ENCODE assay signal across 20 mouse cellular contexts in genomic region chr11:106965881-106966280, GRCm38 (mm10). TPM values are rescaled to one million over a fixed set of nuclear protein-coding genes. Genes with fewer than 3 reads are reported as not detected.
DNase-seq lines count a peak whose midpoint lies in the region; ATAC-seq and TF ChIP-seq lines count a peak whose summit lies in the region.
"Had no signal": no experiment of that assay in that cellular context is flagged by ENCODE, and none has a peak within 500 bp of the region (broad histone marks: within the 10 kb centered on the region; RNA-seq: fewer than 3 reads in every experiment).

No protein-coding gene starts in this region.

- H3K9ac ChIP-seq in liver, adult 2 months (ENCODE audit: low read depth, low read length): no peak overlapping the region
- H3K9ac ChIP-seq in liver, embryonic 11.5 days (ENCODE audit: low read depth, low read length): no peak overlapping the region
- H3K9ac ChIP-seq: embryonic facial prominence, embryonic 12.5 days; forebrain, embryonic 15.5 days; heart, embryonic 12.5 days; hindbrain, embryonic 15.5 days had no signal

- H3K4me1 ChIP-seq in liver, adult 2 months (ENCODE audit: control insufficient read depth, insufficient read depth, low read length): 0 out of 2 replicates have a peak, but pooled peaks cover 5% of the 10 kb centered on the region
- H3K4me1 ChIP-seq in liver, embryonic 11.5 days (replicated peaks; ENCODE audit: control insufficient read depth, insufficient read depth, low read length): peaks cover 7% of the 10 kb centered on the region
- peaks cover 13% of the 10 kb centered on the region for H3K4me1 ChIP-seq in E14TG2a.4 (replicated peaks; ENCODE audit: low read depth, low read length)
- H3K4me1 ChIP-seq: forebrain, embryonic 15.5 days; hindbrain, embryonic 15.5 days had no signal

- intact Hi-C loops in gastrocnemius, adult 2 months (cut with DNase I): no loop called here

- TF ChIP-seq POLR2A in liver, adult 2 months (IDR thresholded peaks at IDR 0.05; ENCODE audit: extremely low read depth, insufficient read depth, low read length): no peak

- no peaks in the 10 kb centered on the region for H3K27me3 ChIP-seq in liver, adult 2 months (ENCODE audit: control insufficient read depth, insufficient read depth, low read length)
- H3K27me3 ChIP-seq in liver, embryonic 11.5 days (replicated peaks; ENCODE audit: control insufficient read depth, insufficient read depth, low read length): no peaks in the 10 kb centered on the region
- 0 out of 2 replicates have a peak, but pooled peaks cover under 1% of the 10 kb centered on the region for H3K27me3 ChIP-seq in E14TG2a.4 (ENCODE audit: insufficient read depth, low read length)
- H3K27me3 ChIP-seq: embryonic facial prominence, embryonic 12.5 days; forebrain, embryonic 15.5 days; heart, embryonic 12.5 days; hindbrain, embryonic 15.5 days had no signal

- H3K4me3 ChIP-seq in gastrocnemius, adult 2 months: no peak overlapping the region
- no peak overlapping the region for H3K4me3 ChIP-seq in liver, adult 2 months (ENCODE audit: insufficient read depth, low read depth, low read length)
- no peak overlapping the region for H3K4me3 ChIP-seq in liver, embryonic 11.5 days (ENCODE audit: low read depth, low read length)
- no peak overlapping the region for H3K4me3 ChIP-seq in E14TG2a.4 (replicated peaks; ENCODE audit: low read length)
- H3K4me3 ChIP-seq: embryonic facial prominence, embryonic 12.5 days; forebrain, embryonic 15.5 days; heart, embryonic 12.5 days; hindbrain, embryonic 15.5 days had no signal

- WGBS in liver, adult 2 months: 90% methylated on average over 4 of the region's 4 CpGs
- 90% methylated on average over 4 of the region's 4 CpGs for WGBS in liver, embryonic 11.5 days

- no peak overlapping the region for H3K4me2 ChIP-seq in liver, embryonic 11.5 days
- H3K4me2 ChIP-seq: embryonic facial prominence, embryonic 12.5 days; forebrain, embryonic 15.5 days; heart, embryonic 12.5 days; hindbrain, embryonic 15.5 days had no signal

- no peak for DNase-seq in gastrocnemius, adult 2 months
- no peak for DNase-seq in gastrocnemius, postnatal 10 days
- no peak for DNase-seq in liver, adult 2 months (ENCODE audit: extremely low read depth, low read depth, low spot score)
- DNase-seq in liver, embryonic 11.5 days (ENCODE audit: low spot score): no peak
- peak; percentile 53 for DNase-seq in R1 (ENCODE audit: low read depth, low spot score)
- no peak for DNase-seq in retina, embryonic 14.5 days (ENCODE audit: low spot score)
- DNase-seq in kidney, adult 8-10 months: no peak
- DNase-seq: adrenal gland, postnatal 14 days; cerebellum, adult 11-12 months; cerebellum, adult 9-10 months; cerebellum, postnatal 25 days; gastrocnemius, postnatal 14 days; heart, postnatal 36 days had no signal

- TF ChIP-seq CTCF in gastrocnemius, adult 2 months (IDR thresholded peaks at IDR 0.05): peak; percentile 12; the same call in 1 of the 2 replicates
- peak; percentile 42; the same call in 1 of the 2 replicates for TF ChIP-seq CTCF in liver, adult 2 months (IDR thresholded peaks at IDR 0.05; ENCODE audit: low read depth, low read length)
- TF ChIP-seq CTCF in E14TG2a.4 (conservative IDR thresholded peaks at IDR 0.05; ENCODE audit: low read length): peak; percentile 47

- no peaks in the 10 kb centered on the region for H3K79me2 ChIP-seq in liver, adult 2 months (ENCODE audit: control insufficient read depth, insufficient read depth, low read length)

- H3K27ac ChIP-seq in gastrocnemius, adult 2 months: no peak overlapping the region
- H3K27ac ChIP-seq in liver, adult 2 months (replicated peaks; ENCODE audit: insufficient read depth, low read depth, low read length): no peak overlapping the region
- H3K27ac ChIP-seq in liver, embryonic 11.5 days (ENCODE audit: low read depth, low read length): no peak overlapping the region
- H3K27ac ChIP-seq: embryonic facial prominence, embryonic 12.5 days; forebrain, embryonic 15.5 days; hindbrain, embryonic 15.5 days had no signal

- H3K9me3 ChIP-seq in liver, embryonic 11.5 days (ENCODE audit: control insufficient read depth, low read length): no peaks in the 10 kb centered on the region
- H3K9me3 ChIP-seq in E14TG2a.4 (ENCODE audit: low read length): peaks cover 3% of the 10 kb centered on the region
- H3K9me3 ChIP-seq: embryonic facial prominence, embryonic 12.5 days; forebrain, embryonic 15.5 days; heart, embryonic 12.5 days; hindbrain, embryonic 15.5 days had no signal

- no peaks in the 10 kb centered on the region for H3K36me3 ChIP-seq in liver, adult 2 months (ENCODE audit: control insufficient read depth, insufficient read depth, low read length)
- no peaks in the 10 kb centered on the region for H3K36me3 ChIP-seq in liver, embryonic 11.5 days (ENCODE audit: control insufficient read depth, insufficient read depth, low read length)
- no peaks in the 10 kb centered on the region for H3K36me3 ChIP-seq in E14TG2a.4 (ENCODE audit: insufficient read depth, low read length)
- H3K36me3 ChIP-seq: embryonic facial prominence, embryonic 12.5 days; forebrain, embryonic 15.5 days; heart, embryonic 12.5 days; hindbrain, embryonic 15.5 days had no signal

- no peak for ATAC-seq in liver, embryonic 11.5 days (replicated peaks; ENCODE audit: low FRiP score)
- ATAC-seq: activated CD4-positive, CD25-positive, alpha-beta regulatory T cell, adult 4 months; CD4-positive, CD25-positive, alpha-beta regulatory T cell, adult 4 months; forebrain, embryonic 15.5 days had no signal

RNA-seq across cellular contexts. Expression of gene Kpna2, which starts 33.5 kb away (rescaled TPM):
- total RNA-seq in gastrocnemius, adult 2 months (2021): 10 to 100 TPM; 13.2 to 16.2 TPM
- total RNA-seq in gastrocnemius, postnatal 10 days (2021): 10 to 100 TPM; 24.1 to 27.6 TPM
- total RNA-seq in liver, adult 2 months (2014; rRNA removed): 28.0 and 32.2 TPM in 2 replicates
- 17.0 and 20.9 TPM in 2 replicates for polyA plus RNA-seq in liver, adult 2 months (2012; rRNA removed)
- 448 and 517 TPM in 2 replicates for polyA plus RNA-seq in liver, embryonic 11.5 days (2014; fragmentation: Nextera tagmentation; extraction: Ambion mirVana)

RNA-seq across cellular contexts. Expression of gene Smurf2, which starts 45.4 kb away (rescaled TPM):
- 10 to 100 TPM; 26.5 to 32.2 TPM for total RNA-seq in gastrocnemius, adult 2 months (2021)
- 10 to 100 TPM; 22.3 to 26.6 TPM for total RNA-seq in gastrocnemius, postnatal 10 days (2021)
- 29.7 and 29.9 TPM in 2 replicates for total RNA-seq in liver, adult 2 months (2014; rRNA removed)
- 6.4 and 7.2 TPM in 2 replicates for polyA plus RNA-seq in liver, adult 2 months (2012; rRNA removed)
- 8.7 and 9.6 TPM in 2 replicates for polyA plus RNA-seq in liver, embryonic 11.5 days (2014; fragmentation: Nextera tagmentation; extraction: Ambion mirVana)

RNA-seq across cellular contexts. Expression of gene 1810010H24Rik, which starts 59.6 kb away (rescaled TPM):
- 1 to 10 TPM in 1 of 2 experiments, under 1 TPM in 1; 0.86 to 1.3 TPM for total RNA-seq in gastrocnemius, adult 2 months (2021)
- 1 to 10 TPM; 2.5 to 3.0 TPM for total RNA-seq in gastrocnemius, postnatal 10 days (2021)
- 3.0 and 3.5 TPM in 2 replicates for total RNA-seq in liver, adult 2 months (2014; rRNA removed)
- 2.8 and 3.4 TPM in 2 replicates for polyA plus RNA-seq in liver, adult 2 months (2012; rRNA removed)
- 1.9 and 2.1 TPM in 2 replicates for polyA plus RNA-seq in liver, embryonic 11.5 days (2014; fragmentation: Nextera tagmentation; extraction: Ambion mirVana)
